Mouse (Mus musculus) kidney, adult 2 months (tissue): ENCODE measurements around the gene Myb.

ENCODE experiments used
- CTCF ChIP-seq: fragments of 200-500 bp; conservative IDR thresholded peaks from 2 replicates; pipeline ENCODE4 v1.5.1; 2011; ENCODE audit warnings: low read depth, mild to moderate bottlenecking, control low read depth, low read length, moderate library complexity, mixed read lengths; ENCODE audit not compliant: insufficient read depth, insufficient read length
- POLR2A ChIP-seq: fragments of 200-500 bp; IDR thresholded peaks from one replicate; pipeline ENCODE4 v1.6.1; 2011; ENCODE audit warnings: low read depth, low read length, control low read depth

GRCm38 (mm10) chr10:21076731-21077130 lies 84.1 kb downstream of the Myb start:
- TF ChIP-seq CTCF (no peak), POLR2A (no peak)
